Mouse (Mus musculus): ENCODE data around the gene Rassf6. TPM values are rescaled to one million over a fixed set of nuclear protein-coding genes. Genes with fewer than 3 reads are reported as not detected.
A peak's percentile ranks its signal among the peaks of the same experiment; 100 is the strongest.

The Rassf6 gene
- 24.6 and 30.1 TPM in 2 replicates for total RNA-seq (2014; rRNA removed)
- 3.2 and 3.9 TPM in 2 replicates for polyA plus RNA-seq (2012; rRNA removed)

DNA sequence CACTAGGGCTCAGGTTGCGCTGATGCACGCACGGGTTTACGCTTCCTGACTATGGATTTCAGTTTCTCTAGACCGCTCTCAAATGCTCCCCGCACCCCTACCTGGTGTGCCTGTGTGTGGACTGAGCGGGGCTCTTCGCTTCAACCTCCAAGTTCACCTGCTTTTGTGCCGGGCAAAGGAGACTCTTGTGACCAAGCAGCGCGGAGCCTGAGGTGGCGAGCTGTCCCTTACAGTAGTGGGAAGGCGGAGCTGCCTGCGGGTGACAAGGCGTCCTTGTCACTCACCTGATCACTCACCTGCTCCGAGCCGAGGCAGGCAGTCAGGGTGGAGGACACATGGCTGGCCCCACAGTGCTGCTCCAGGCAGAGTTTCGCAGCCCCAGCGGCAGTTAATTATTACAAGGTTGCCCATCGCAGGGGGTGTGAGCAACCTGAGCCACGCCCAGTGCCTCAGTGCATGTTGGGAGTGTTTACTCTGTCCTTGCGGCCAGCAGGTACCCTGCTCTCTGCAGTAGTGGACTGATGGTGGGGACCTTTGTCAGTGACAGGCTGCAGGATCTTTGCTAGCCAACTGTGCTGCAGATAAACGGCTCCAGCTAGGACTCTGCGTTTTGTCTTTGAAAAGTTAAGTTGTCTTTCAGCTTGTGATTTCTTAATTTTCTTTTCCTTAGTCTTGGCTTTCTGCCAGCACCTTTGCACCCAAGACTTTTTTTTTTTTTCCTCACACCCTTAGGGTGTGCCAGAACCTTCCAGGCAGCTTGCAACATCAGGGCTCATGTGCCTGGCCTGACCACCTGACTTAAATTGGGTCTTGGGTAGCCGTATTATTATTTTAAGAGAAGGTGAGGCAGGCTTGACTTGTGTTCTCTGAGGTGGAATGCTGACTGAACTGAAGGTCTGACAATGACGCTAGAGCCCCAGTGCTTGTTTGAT, at the start of gene Rassf6:
Gene Rassf6 (minus strand): TSS at position 372 of the 932 bp plus-strand sequence.
- peaks cover 3% of the 10 kb centered on the region for H3K36me3 ChIP-seq (ENCODE audit: control insufficient read depth, insufficient read depth, low read length)
- DNase-seq (ENCODE audit: extremely low read depth, low read depth, low spot score): peak; percentile 98
- no peaks in the 10 kb centered on the region for H3K79me2 ChIP-seq (ENCODE audit: control insufficient read depth, insufficient read depth, low read length)
- no peaks in the 10 kb centered on the region; the same call in none of the 2 replicates for H3K4me1 ChIP-seq (ENCODE audit: control insufficient read depth, insufficient read depth, low read length)
- peak within 1 kb of the TSS; percentile 61 for H3K9ac ChIP-seq (ENCODE audit: low read depth, low read length)
- H3K4me3 ChIP-seq (ENCODE audit: insufficient read depth, low read depth, low read length): peak within 1 kb of the TSS; percentile 58
- H3K27me3 ChIP-seq (ENCODE audit: control insufficient read depth, insufficient read depth, low read length): no peaks in the 10 kb centered on the region
- TF ChIP-seq POLR2A (IDR thresholded peaks at IDR 0.05; ENCODE audit: extremely low read depth, insufficient read depth, low read length) (peak; percentile 64), CTCF (IDR thresholded peaks at IDR 0.05; ENCODE audit: low read depth, low read length) (0 out of 2 replicates have a peak, but pooled peaks have one; percentile 1)
- H3K27ac ChIP-seq (replicated peaks; ENCODE audit: insufficient read depth, low read depth, low read length): peak within 1 kb of the TSS; percentile 98
- 5% methylated on average over 26 of the region's 26 CpGs for WGBS

DNA sequence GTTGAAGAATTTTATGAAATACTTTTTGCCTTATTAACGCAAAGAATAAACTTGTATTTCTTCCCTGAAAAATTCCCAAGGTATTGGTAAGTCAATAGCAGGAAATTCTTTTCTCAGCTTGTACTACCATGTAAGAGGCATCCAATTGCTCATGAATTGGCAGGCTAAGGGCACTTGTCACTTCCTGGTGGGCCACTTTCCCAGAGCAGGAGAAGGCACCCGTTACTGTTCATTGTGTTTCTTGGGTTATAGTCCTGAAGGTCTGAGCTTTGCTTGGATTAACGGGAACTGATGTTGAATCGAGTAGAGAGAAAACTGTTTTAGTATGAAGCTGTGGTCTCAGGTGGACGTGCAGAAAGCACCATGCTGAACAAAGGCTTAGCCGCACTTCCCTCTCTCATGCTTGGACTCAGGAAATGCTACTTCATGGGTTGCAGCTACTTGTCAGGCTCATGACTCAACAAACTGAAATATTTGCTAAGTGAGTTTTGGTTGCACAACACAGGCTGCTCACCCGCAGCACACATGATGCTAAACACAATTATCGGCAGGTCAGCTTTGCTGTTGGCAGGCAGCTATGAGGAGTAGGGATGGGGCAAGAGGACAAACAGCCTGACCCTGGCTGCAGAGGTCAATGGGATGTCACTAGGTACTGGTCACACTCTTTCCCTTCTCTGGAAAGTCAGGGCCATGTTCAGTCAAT, 49.1 kb upstream of the Rassf6 start:
- H3K4me1 ChIP-seq (ENCODE audit: control insufficient read depth, insufficient read depth, low read length): peaks cover 6% of the 10 kb centered on the region; the same call in 1 of the 2 replicates
- H3K27me3 ChIP-seq (ENCODE audit: control insufficient read depth, insufficient read depth, low read length): no peaks in the 10 kb centered on the region
- H3K36me3 ChIP-seq (ENCODE audit: control insufficient read depth, insufficient read depth, low read length): no peaks in the 10 kb centered on the region
- no peaks in the 10 kb centered on the region for H3K79me2 ChIP-seq (ENCODE audit: control insufficient read depth, insufficient read depth, low read length)
- DNase-seq (ENCODE audit: extremely low read depth, low read depth, low spot score): peak; percentile 99
- WGBS: 25% methylated on average over 8 of the region's 8 CpGs
- H3K27ac ChIP-seq (replicated peaks; ENCODE audit: insufficient read depth, low read depth, low read length): peak overlapping the region; percentile 28; the same call in 1 of the 2 replicates
- H3K9ac ChIP-seq (ENCODE audit: low read depth, low read length): no peak overlapping the region
- TF ChIP-seq CTCF (IDR thresholded peaks at IDR 0.05; ENCODE audit: low read depth, low read length) (no peak), POLR2A (IDR thresholded peaks at IDR 0.05; ENCODE audit: extremely low read depth, insufficient read depth, low read length) (no peak)
- H3K4me3 ChIP-seq (ENCODE audit: insufficient read depth, low read depth, low read length): no peak overlapping the region

DNA sequence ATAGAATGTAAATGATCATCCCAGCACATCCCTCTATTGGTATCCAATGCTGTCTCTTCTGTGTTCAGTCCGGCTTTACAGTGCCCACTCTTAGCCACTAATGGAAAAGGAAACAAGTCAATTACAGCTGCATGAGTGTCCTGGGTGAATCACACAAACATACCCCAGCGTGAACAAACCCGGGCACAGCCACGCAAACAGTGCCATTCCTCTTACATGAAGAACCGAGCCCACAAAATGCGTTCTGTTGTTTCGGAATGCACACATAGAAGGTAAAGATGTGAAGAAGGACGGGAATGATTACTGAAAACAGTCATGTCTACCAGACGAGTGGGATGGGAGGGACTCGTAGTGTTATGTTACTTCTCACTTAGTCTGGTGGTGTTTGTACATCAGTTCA, 47.5 kb upstream of the Rassf6 start:
- H3K9ac ChIP-seq (ENCODE audit: low read depth, low read length): no peak overlapping the region
- no peak overlapping the region for H3K4me3 ChIP-seq (ENCODE audit: insufficient read depth, low read depth, low read length)
- TF ChIP-seq CTCF (IDR thresholded peaks at IDR 0.05; ENCODE audit: low read depth, low read length): no peak
- no peak for TF ChIP-seq POLR2A (IDR thresholded peaks at IDR 0.05; ENCODE audit: extremely low read depth, insufficient read depth, low read length)
- DNase-seq (ENCODE audit: extremely low read depth, low read depth, low spot score): no peak
- no peaks in the 10 kb centered on the region for H3K27me3 ChIP-seq (ENCODE audit: control insufficient read depth, insufficient read depth, low read length)
- H3K4me1 ChIP-seq (ENCODE audit: control insufficient read depth, insufficient read depth, low read length): peaks cover 6% of the 10 kb centered on the region; the same call in 1 of the 2 replicates
- H3K79me2 ChIP-seq (ENCODE audit: control insufficient read depth, insufficient read depth, low read length): no peaks in the 10 kb centered on the region
- H3K36me3 ChIP-seq (ENCODE audit: control insufficient read depth, insufficient read depth, low read length): no peaks in the 10 kb centered on the region
- WGBS: 97% methylated on average over 10 of the region's 10 CpGs
- no peak overlapping the region for H3K27ac ChIP-seq (replicated peaks; ENCODE audit: insufficient read depth, low read depth, low read length)

DNA sequence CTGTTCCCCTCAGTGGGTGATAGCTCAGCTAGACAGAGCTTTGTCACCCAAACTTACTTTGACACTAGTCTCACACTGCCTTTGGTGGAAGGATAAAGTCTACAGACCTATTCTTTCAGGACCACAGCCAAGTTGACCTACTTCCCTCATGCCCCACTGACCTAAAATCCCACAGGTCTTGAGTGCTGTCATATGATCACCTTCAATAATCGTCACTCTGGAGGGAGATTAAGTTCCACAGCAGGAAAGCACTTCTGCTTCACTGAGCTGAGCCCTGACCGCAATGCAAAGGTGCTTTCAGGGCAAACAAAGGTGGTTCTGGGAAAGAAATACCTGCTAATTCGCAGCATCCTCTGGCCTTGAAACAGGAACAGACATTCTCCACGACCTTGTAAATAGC, 44.5 kb upstream of the Rassf6 start:
- Histone ChIP-seq H3K4me1 (ENCODE audit: control insufficient read depth, insufficient read depth, low read length) (peaks cover 3% of the 10 kb centered on the region; the same call in 1 of the 2 replicates), H3K27ac (replicated peaks; ENCODE audit: insufficient read depth, low read depth, low read length) (no peak overlapping the region), H3K79me2 (ENCODE audit: control insufficient read depth, insufficient read depth, low read length) (no peaks in the 10 kb centered on the region), H3K4me3 (ENCODE audit: insufficient read depth, low read depth, low read length) (no peak overlapping the region), H3K27me3 (ENCODE audit: control insufficient read depth, insufficient read depth, low read length) (no peaks in the 10 kb centered on the region), H3K36me3 (ENCODE audit: control insufficient read depth, insufficient read depth, low read length) (no peaks in the 10 kb centered on the region), H3K9ac (ENCODE audit: low read depth, low read length) (no peak overlapping the region)
- WGBS: 55% methylated on average over 4 of the region's 4 CpGs
- DNase-seq (ENCODE audit: extremely low read depth, low read depth, low spot score): no peak
- TF ChIP-seq CTCF (IDR thresholded peaks at IDR 0.05; ENCODE audit: low read depth, low read length) (no peak), POLR2A (IDR thresholded peaks at IDR 0.05; ENCODE audit: extremely low read depth, insufficient read depth, low read length) (no peak)

DNA sequence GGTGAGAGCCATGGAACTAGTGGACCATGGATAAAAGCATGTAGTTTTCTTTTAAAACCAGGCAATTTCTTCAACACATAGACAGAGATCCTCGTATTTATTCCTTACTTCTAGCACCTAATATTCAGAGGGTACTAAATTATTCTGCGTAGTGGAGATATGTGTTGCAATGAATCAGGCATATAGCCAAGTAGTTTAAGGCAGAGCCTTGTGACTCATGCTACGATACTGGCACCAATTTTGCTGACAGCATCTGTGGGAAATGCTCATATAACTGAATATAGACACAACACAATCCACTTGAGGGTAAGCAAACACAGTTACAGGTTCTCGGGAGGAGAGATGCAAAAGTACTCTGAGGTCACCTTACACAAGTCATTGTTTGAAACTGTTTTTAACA, 41.4 kb upstream of the Rassf6 start:
- peak; percentile 30 for DNase-seq (ENCODE audit: extremely low read depth, low read depth, low spot score)
- Histone ChIP-seq H3K4me1 (ENCODE audit: control insufficient read depth, insufficient read depth, low read length) (no peaks in the 10 kb centered on the region; the same call in 1 of the 2 replicates), H3K79me2 (ENCODE audit: control insufficient read depth, insufficient read depth, low read length) (no peaks in the 10 kb centered on the region), H3K9ac (ENCODE audit: low read depth, low read length) (no peak overlapping the region), H3K27ac (replicated peaks; ENCODE audit: insufficient read depth, low read depth, low read length) (no peak overlapping the region), H3K27me3 (ENCODE audit: control insufficient read depth, insufficient read depth, low read length) (no peaks in the 10 kb centered on the region), H3K4me3 (ENCODE audit: insufficient read depth, low read depth, low read length) (no peak overlapping the region), H3K36me3 (ENCODE audit: control insufficient read depth, insufficient read depth, low read length) (no peaks in the 10 kb centered on the region)
- 38% methylated on average over 4 of the region's 4 CpGs for WGBS
- no peak for TF ChIP-seq CTCF (IDR thresholded peaks at IDR 0.05; ENCODE audit: low read depth, low read length)
- TF ChIP-seq POLR2A (IDR thresholded peaks at IDR 0.05; ENCODE audit: extremely low read depth, insufficient read depth, low read length): no peak
